Mouse (Mus musculus) layer of hippocampus, adult 2 months (tissue): Measurements from ENCODE around the gene Casr. TPM values are rescaled to one million over a fixed set of nuclear protein-coding genes. Genes with fewer than 3 reads are reported as not detected.

Source experiments
- DNase-seq, 2 experiments: peaks; one replicate each; pipeline ENCODE4 v3.0.0; 2022; ENCODE audit warnings: low spot score in 2 of 2
- H3K27ac ChIP-seq: fragments of 200-600 bp; 2 replicates; pipeline ENCODE4 v1.8.1; 2022
- H3K4me3 ChIP-seq: fragments of 200-600 bp; 2 replicates; pipeline ENCODE4 v1.8.1; 2022; ENCODE audit warnings: mild to moderate bottlenecking
- CTCF ChIP-seq: fragments of 200-600 bp; conservative IDR thresholded peaks from 2 replicates; pipeline ENCODE4 v1.8.1; 2022; ENCODE audit warnings: antibody characterized with exemption, mild to moderate bottlenecking, moderate library complexity
- total RNA-seq, 2 experiments: library from RNA; stranded (reverse); gene quantifications; 2 replicates each; pipeline ENCODE4 v1.2.3; 2021

The Casr gene
- total RNA-seq, 2 experiments from 2014 or later, result 0.49 to 1.1 TPM

DNA sequence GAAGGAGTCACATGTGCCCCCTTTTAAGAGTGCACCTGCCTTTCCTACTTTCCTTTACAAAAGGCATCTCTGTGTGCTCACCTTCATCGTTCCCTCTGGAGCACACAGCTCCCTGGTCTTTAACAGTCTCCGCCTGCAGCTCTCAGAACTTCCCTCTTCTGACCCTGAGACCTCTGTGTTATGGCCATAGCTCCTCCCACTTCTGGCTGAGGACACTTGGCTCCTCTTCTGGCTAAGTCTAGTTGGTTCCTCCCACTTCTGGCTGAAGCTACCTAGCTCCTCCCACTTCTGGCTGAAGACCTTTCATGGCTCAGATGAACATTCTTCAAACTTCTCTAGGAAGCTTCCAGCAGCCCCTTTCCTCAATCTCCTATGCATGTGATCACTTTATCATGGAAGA, 59.7 kb downstream of the Casr start:
- DNase-seq, result no peak
- no peak overlapping the region for H3K4me3 ChIP-seq
- no peak overlapping the region for H3K27ac ChIP-seq
- TF ChIP-seq CTCF, result no peak

DNA sequence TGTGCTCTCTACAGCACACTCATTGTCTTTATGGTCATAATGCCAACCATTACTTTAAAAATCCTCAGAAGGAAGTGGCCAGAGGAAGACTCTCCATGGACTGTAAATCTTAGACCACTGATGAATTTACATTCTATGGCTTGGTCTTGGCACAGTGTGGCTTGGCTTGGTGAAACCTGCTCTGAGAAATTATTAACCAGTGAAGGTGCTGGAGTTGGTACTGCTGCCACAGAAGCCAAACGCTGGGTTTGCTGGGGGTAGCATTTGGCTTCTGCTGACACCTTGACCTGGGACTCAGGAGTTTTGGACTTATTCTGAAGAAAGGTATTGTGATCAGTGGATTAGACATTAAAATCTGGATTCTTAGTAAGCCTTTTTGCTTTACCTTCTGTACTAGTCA, 69.5 kb downstream of the Casr start:
- DNase-seq, result no peak
- TF ChIP-seq CTCF, result no peak

DNA sequence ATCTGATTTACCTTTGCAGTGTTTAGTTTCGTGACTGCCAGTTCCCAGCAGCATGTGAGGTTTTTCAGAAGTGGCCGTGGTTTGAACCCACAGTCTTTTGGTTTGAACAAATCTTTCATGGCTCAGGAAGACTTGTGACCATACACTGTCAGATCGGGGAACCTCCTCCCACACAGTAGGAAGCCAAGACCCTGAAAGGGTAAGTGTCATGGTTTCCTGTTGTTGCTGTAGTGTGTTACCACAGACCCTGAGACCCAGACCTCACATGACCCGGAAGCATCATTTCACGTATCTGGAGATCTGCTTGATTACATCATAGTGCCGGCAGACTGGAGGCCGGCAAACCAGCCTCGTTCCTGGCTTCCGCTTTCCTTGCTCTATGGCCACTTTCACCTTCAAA, 85.1 kb downstream of the Casr start:
- no peak for DNase-seq
- TF ChIP-seq CTCF, result no peak
- Histone ChIP-seq H3K27ac (no peak overlapping the region), H3K4me3 (no peak overlapping the region)

More for the DNA sequence above, 69.5 kb downstream of the Casr start:
- Histone ChIP-seq H3K4me3 (no peak overlapping the region), H3K27ac (no peak overlapping the region)

DNA sequence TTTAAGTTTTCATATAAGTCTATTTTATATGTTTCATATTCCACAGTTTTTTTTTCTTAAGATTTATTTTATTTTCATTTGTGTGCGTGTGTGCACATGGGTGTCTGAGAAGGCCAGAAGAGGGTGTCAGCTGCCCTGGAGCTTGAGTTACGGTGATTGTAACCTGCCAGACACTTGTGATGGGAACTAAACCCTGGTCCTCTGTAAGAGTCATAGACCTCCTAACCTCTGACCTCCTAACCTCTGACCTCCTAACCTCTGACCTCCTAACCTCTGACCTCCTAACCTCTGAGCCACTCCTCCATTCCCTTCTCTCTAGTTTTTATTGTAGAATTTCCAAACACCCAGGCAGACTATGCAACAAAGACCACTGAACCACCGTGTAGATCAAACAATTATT, 86.4 kb downstream of the Casr start:
- no peak overlapping the region for H3K27ac ChIP-seq
- no peak for TF ChIP-seq CTCF
- no peak overlapping the region for H3K4me3 ChIP-seq
- DNase-seq, result no peak

DNA sequence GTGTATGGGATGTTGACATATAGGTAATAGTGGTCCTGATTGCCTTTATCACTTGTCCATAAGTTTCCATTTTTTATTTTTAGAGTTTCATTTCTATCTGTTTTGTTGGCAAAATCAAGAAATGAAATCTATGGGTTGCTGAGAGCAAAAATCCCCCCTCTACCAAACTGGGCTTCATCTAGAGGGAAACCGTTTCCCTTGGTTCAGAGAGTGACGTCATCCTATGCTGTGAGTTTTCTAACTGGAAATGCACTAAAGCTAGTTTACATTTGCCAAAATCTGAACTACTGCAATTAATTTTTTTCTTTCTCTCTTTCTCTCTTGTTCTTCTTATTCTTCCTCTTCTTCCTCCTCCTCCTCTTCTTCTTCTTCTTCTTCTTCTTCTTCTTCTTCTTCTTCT, 87.1 kb downstream of the Casr start:
- DNase-seq, result no peak
- no peak for TF ChIP-seq CTCF

GRCm38 (mm10) chr16:36473217-36474216, 88.4 kb downstream of the Casr start:
- Histone ChIP-seq H3K27ac (no peak overlapping the region), H3K4me3 (no peak overlapping the region)
- peak in 1 of 2 experiments; percentile 67 for DNase-seq
- peak; percentile 98 for TF ChIP-seq CTCF

More for the DNA sequence above, 87.1 kb downstream of the Casr start:
- Histone ChIP-seq H3K27ac (no peak overlapping the region), H3K4me3 (no peak overlapping the region)

- Histone ChIP-seq H3K4me3 (no peak overlapping the region), H3K27ac (no peak overlapping the region)
- no peak for DNase-seq
- no peak for TF ChIP-seq CTCF
Measured at GRCm38 (mm10) chr16:36471066-36471633, 90.8 kb downstream of the Casr start.

- Histone ChIP-seq H3K4me3 (no peak overlapping the region), H3K27ac (no peak overlapping the region)
- peak; percentile 67 for TF ChIP-seq CTCF
- no peak for DNase-seq
Measured at GRCm38 (mm10) chr16:36469955-36470478, 91.9 kb downstream of the Casr start.

GRCm38 (mm10) chr16:36469367-36469766, 92.6 kb downstream of the Casr start:
- Histone ChIP-seq H3K4me3 (no peak overlapping the region), H3K27ac (no peak overlapping the region)
- DNase-seq, result no peak
- TF ChIP-seq CTCF, result no peak

- no peak overlapping the region for H3K4me3 ChIP-seq
- H3K27ac ChIP-seq, result no peak overlapping the region
- DNase-seq, result no peak
- peak; percentile 62 for TF ChIP-seq CTCF
Measured at GRCm38 (mm10) chr16:36468862-36469261, 93.1 kb downstream of the Casr start.

DNA sequence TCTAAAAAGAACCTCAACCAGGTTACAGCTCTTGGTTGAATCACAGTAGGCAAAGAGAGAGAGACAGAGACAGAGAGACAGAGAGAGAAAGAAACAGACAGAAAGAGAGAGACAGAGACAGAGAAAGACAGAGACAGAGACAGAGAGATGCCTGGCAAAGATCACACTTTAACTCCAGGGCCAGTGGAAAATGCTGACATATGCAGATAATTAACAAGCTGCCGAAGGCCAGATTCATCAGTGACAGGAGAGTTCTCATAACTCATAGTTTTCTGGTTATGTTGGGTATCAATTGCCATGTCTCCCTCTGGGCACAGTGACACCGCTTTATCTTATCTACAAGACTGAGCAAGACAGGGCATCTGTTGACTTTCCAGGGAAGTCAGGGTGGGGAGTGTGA, 94.0 kb downstream of the Casr start:
- H3K27ac ChIP-seq, result no peak overlapping the region
- no peak overlapping the region for H3K4me3 ChIP-seq
- no peak for TF ChIP-seq CTCF
- DNase-seq, result no peak

GRCm38 (mm10) chr16:36465436-36465835, 96.5 kb downstream of the Casr start:
- no peak overlapping the region for H3K27ac ChIP-seq
- no peak for TF ChIP-seq CTCF

DNA sequence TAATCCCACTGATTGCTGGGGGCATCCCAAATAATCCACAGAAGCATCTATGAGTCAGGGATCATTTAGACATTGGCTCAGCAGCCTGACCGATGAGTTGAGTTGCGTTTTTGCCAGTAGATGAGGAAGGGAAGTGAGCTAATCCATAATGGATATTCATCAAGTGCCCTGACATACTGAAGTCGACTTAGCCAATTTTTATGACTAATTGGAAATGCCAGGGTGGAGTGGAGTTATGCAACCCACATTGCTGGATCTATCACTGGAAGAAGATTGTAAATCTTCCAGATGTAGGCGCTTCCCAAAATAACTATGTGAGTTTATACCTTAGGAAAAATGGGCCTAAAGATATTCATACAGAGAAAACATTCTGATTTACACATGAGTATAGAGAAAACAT, 97.9 kb downstream of the Casr start:
- no peak overlapping the region for H3K4me3 ChIP-seq
- no peak for TF ChIP-seq CTCF
- no peak overlapping the region for H3K27ac ChIP-seq
- no peak for DNase-seq

More at GRCm38 (mm10) chr16:36465436-36465835, 96.5 kb downstream of the Casr start:
- no peak overlapping the region for H3K4me3 ChIP-seq
- no peak for DNase-seq
